Mouse (Mus musculus) lung, embryonic 16.5 days (tissue): ENCODE data around the gene Mfsd4b4. TPM values are rescaled to one million over a fixed set of nuclear protein-coding genes. Genes with fewer than 3 reads are reported as not detected.
"Not testable (repeated sequence)": the region's sequence is repeated elsewhere in the genome, so short reads cannot be mapped to it uniquely, and the experiment has no call there.

ENCODE experiments used
- ATAC-seq: fragments of 200-750 bp; cut with Nextera tagmentation; 2 replicates; pipeline ENCODE4 v1.8.0; 2017; ENCODE audit warnings: low read depth, mild to moderate bottlenecking, moderate library complexity
- H3K27ac ChIP-seq: fragments of 300-500 bp; sonication (generic); 2 replicates; pipeline ENCODE4 v1.5.1; 2014; ENCODE audit warnings: mild to moderate bottlenecking, control low read depth, low read length
- H3K27me3 ChIP-seq: fragments of 300-500 bp; sonication (generic); 2 replicates; pipeline ENCODE4 v1.6.1; 2014; ENCODE audit warnings: low read depth, low read length, mixed read lengths; ENCODE audit not compliant: control insufficient read depth, insufficient read depth
- H3K36me3 ChIP-seq: fragments of 300-500 bp; sonication (generic); 2 replicates; pipeline ENCODE4 v1.6.1; 2014; ENCODE audit warnings: low read length; ENCODE audit not compliant: control insufficient read depth, insufficient read depth
- H3K4me1 ChIP-seq: fragments of 300-500 bp; sonication (generic); replicated peaks from 2 replicates; pipeline ENCODE4 v1.6.1; 2014; ENCODE audit warnings: low read length, mixed read lengths; ENCODE audit not compliant: control insufficient read depth, insufficient read depth
- H3K4me2 ChIP-seq: fragments of 300-500 bp; sonication (generic); 2 replicates; pipeline ENCODE4 v1.6.1; 2014; ENCODE audit warnings: low read depth, low read length, control low read depth
- H3K4me3 ChIP-seq: fragments of 300-500 bp; sonication (generic); 2 replicates; pipeline ENCODE4 v1.5.1; 2014; ENCODE audit warnings: mild to moderate bottlenecking, low read length, control low read depth
- H3K9ac ChIP-seq: fragments of 300-500 bp; sonication (generic); 2 replicates; pipeline ENCODE4 v1.6.1; 2014; ENCODE audit warnings: low read length, control low read depth
- H3K9me3 ChIP-seq: fragments of 300-500 bp; sonication (generic); 2 replicates; pipeline ENCODE4 v1.6.1; 2016; ENCODE audit warnings: low read length; ENCODE audit not compliant: control insufficient read depth
- WGBS: fragments of 180-500 bp; shearing (Covaris S2); extraction: QIAGEN DNeasy Blood & Tissue Kit; methylation state at CpG from one replicate; pipeline ENCODE4 v1.1.7; 2014; 5-methylcytosine and 5-hydroxymethylcytosine counted together
- polyA plus RNA-seq: library from polyadenylated mRNA; unstranded; fragments of >200 nt; fragmentation: Nextera tagmentation; extraction: Ambion mirVana; gene quantifications from 2 replicates; pipeline ENCODE4 v1.2.1, GENCODE M21; 2015

The Mfsd4b4 gene
- 4.4 and 4.6 TPM in 2 replicates for polyA plus RNA-seq

DNA sequence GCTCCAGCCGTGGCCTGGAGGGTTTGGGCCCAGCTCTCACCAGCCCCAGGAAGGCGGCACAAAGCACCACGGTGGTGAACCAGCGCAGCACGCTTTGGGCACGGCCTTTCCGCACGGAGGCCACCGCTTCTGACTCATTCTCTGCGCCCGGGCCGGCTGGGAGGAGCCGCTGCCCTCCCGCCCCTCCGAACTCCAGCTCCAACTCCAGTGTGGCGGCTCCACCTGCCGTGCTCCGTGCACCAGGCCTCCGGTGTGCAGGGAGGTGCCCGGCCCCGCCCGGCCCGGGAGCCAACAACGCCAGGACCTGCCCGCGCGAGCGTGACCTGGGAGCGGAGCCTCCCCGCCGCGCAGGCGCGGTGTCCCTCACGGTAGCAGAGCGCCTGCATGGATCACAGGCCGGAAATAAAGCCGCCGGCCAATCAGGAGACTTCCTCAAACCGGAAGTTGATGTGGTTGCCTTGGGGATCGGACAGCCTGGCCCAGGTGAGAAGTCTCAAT, at the start of gene Mfsd4b4:
Mfsd4b4 (minus strand) TSS at position 365 of the 498 bp plus-strand sequence.
- H3K9ac ChIP-seq: peak within 1 kb of the TSS; percentile 91
- H3K36me3 ChIP-seq: no peaks in the 10 kb centered on the region
- no peaks in the 10 kb centered on the region for H3K9me3 ChIP-seq
- peaks cover 5% of the 10 kb centered on the region for H3K4me1 ChIP-seq
- peak within 1 kb of the TSS; percentile 78 for H3K4me3 ChIP-seq
- peak within 1 kb of the TSS; percentile 94 for H3K4me2 ChIP-seq
- H3K27ac ChIP-seq: peak within 1 kb of the TSS; percentile 85
- H3K27me3 ChIP-seq: no peaks in the 10 kb centered on the region
- WGBS: under 1% methylated on average over 41 of the region's 41 CpGs
- ATAC-seq: peak; percentile 98

- H3K27me3 ChIP-seq, H3K9ac ChIP-seq, H3K4me3 ChIP-seq, H3K4me2 ChIP-seq, H3K36me3 ChIP-seq, H3K9me3 ChIP-seq, H3K27ac ChIP-seq, H3K4me1 ChIP-seq, ATAC-seq: not testable (repeated sequence)
- WGBS: 62% methylated on average over 3 of the region's 3 CpGs
Observed at GRCm38 (mm10) chr10:39947195-39947594, 48.2 kb upstream of the Mfsd4b4 start.

GRCm38 (mm10) chr10:39936553-39936952, 37.5 kb upstream of the Mfsd4b4 start:
- Histone ChIP-seq H3K4me1 (no peaks in the 10 kb centered on the region), H3K9me3 (no peaks in the 10 kb centered on the region), H3K27ac (no peak overlapping the region), H3K27me3 (no peaks in the 10 kb centered on the region), H3K36me3 (no peaks in the 10 kb centered on the region), H3K4me3 (no peak overlapping the region), H3K9ac (no peak overlapping the region), H3K4me2 (no peak overlapping the region)
- no peak for ATAC-seq
- WGBS: 71% methylated on average over 7 of the region's 7 CpGs

- H3K4me2 ChIP-seq: peak within 1 kb of the TSS; percentile 77
- under 1% methylated on average over 37 of the region's 41 CpGs for WGBS
- H3K27me3 ChIP-seq: peaks cover 4% of the 10 kb centered on the region
- H3K9ac ChIP-seq: peak within 1 kb of the TSS; percentile 67
- no peaks in the 10 kb centered on the region; the same call in 1 of the 2 replicates for H3K4me1 ChIP-seq
- peak; percentile 73 for ATAC-seq
- no peak within 1 kb of the TSS for H3K27ac ChIP-seq
- peak within 1 kb of the TSS; percentile 47 for H3K4me3 ChIP-seq
- no peaks in the 10 kb centered on the region for H3K36me3 ChIP-seq
- no peaks in the 10 kb centered on the region for H3K9me3 ChIP-seq
Observed at GRCm38 (mm10) chr10:39926616-39927139, 27.6 kb upstream of the Mfsd4b4 start, which contains the start of gene Mfsd4b2. TSS of gene Mfsd4b2 (minus strand) at chr10:39926923.

- not testable (repeated sequence) for H3K4me2 ChIP-seq
- WGBS: 55% methylated on average over 8 of the region's 8 CpGs
Observed at GRCm38 (mm10) chr10:39924556-39924955, 25.5 kb upstream of the Mfsd4b4 start.

GRCm38 (mm10) chr10:39912616-39913015, 13.6 kb upstream of the Mfsd4b4 start:
- Histone ChIP-seq H3K9ac (no peak overlapping the region), H3K27me3 (no peaks in the 10 kb centered on the region), H3K36me3 (no peaks in the 10 kb centered on the region), H3K9me3 (no peaks in the 10 kb centered on the region), H3K4me2 (no peak overlapping the region), H3K4me3 (no peak overlapping the region), H3K27ac (no peak overlapping the region), H3K4me1 (0 out of 2 replicates have a peak, but pooled peaks cover 4% of the 10 kb centered on the region)
- no peak for ATAC-seq

More at GRCm38 (mm10) chr10:39924556-39924955, 25.5 kb upstream of the Mfsd4b4 start:
- H3K4me3 ChIP-seq, H3K36me3 ChIP-seq, H3K4me1 ChIP-seq, H3K27ac ChIP-seq, ATAC-seq, H3K9ac ChIP-seq, H3K27me3 ChIP-seq, H3K9me3 ChIP-seq: not testable (repeated sequence)

GRCm38 (mm10) chr10:39908768-39909441, 9.9 kb upstream of the Mfsd4b4 start:
- Histone ChIP-seq H3K4me2 (peak overlapping the region; percentile 29), H3K4me1 (0 out of 2 replicates have a peak, but pooled peaks cover 4% of the 10 kb centered on the region), H3K9me3 (no peaks in the 10 kb centered on the region), H3K36me3 (no peaks in the 10 kb centered on the region), H3K27me3 (no peaks in the 10 kb centered on the region), H3K27ac (no peak overlapping the region), H3K4me3 (peak overlapping the region; percentile 13; the same call in 1 of the 2 replicates), H3K9ac (no peak overlapping the region)
- 46% methylated on average over 13 of the region's 13 CpGs for WGBS
- ATAC-seq: no peak

GRCm38 (mm10) chr10:39906799-39907658, 8.0 kb upstream of the Mfsd4b4 start:
- Histone ChIP-seq H3K9me3 (no peaks in the 10 kb centered on the region), H3K27ac (no peak overlapping the region), H3K4me2 (no peak overlapping the region), H3K27me3 (no peaks in the 10 kb centered on the region), H3K4me3 (no peak overlapping the region), H3K9ac (no peak overlapping the region), H3K4me1 (0 out of 2 replicates have a peak, but pooled peaks cover 4% of the 10 kb centered on the region), H3K36me3 (no peaks in the 10 kb centered on the region)
- no peak for ATAC-seq
- 65% methylated on average over 10 of the region's 10 CpGs for WGBS

GRCm38 (mm10) chr10:39904191-39904590, 5.2 kb upstream of the Mfsd4b4 start:
- Histone ChIP-seq H3K4me1 (0 out of 2 replicates have a peak, but pooled peaks cover 4% of the 10 kb centered on the region), H3K36me3 (no peaks in the 10 kb centered on the region), H3K27me3 (no peaks in the 10 kb centered on the region), H3K9me3 (no peaks in the 10 kb centered on the region), H3K4me3 (no peak overlapping the region), H3K4me2 (no peak overlapping the region), H3K27ac (no peak overlapping the region), H3K9ac (no peak overlapping the region)
- no peak for ATAC-seq
- 68% methylated on average over 3 of the region's 3 CpGs for WGBS
